Mouse (Mus musculus) bone marrow macrophage, adult 2 months (primary cell): ENCODE measurements at regions not wholly inside any gene's neighbourhood (a gene's known extent, or its start where the extent isn't known, plus 50 kb on each side); places are given as distances from the start of the nearest gene placed in this dataset.

ENCODE experiments used
- CTCF ChIP-seq: IDR thresholded peaks from 2 replicates; pipeline ENCODE4 v1.5.1; 2012; ENCODE audit warnings: low read depth, mild to moderate bottlenecking, low read length, moderate library complexity
- POLR2A ChIP-seq: IDR thresholded peaks from 2 replicates; pipeline ENCODE4 v1.6.1; 2012; ENCODE audit warnings: mild to moderate bottlenecking, low read depth, low read length, borderline replicate concordance

GRCm38 (mm10) chr16:50519610-50520009, 71.3 kb downstream of the Ccdc54 start:
- no peak for TF ChIP-seq POLR2A
- no peak for TF ChIP-seq CTCF
